Mouse (Mus musculus) inflammation-experienced regulatory T-cells, adult 6 months (primary cell): ENCODE data around the gene Msrb3. TPM values are rescaled to one million over a fixed set of nuclear protein-coding genes. Genes with fewer than 3 reads are reported as not detected.
"Not testable (repeated sequence)": the region's sequence is repeated elsewhere in the genome, so short reads cannot be mapped to it uniquely, and the experiment has no call there.

ENCODE experiments used
- ATAC-seq: one replicate; pipeline ENCODE4 v1.8.0; 2017
- polyA plus RNA-seq, 3 experiments: library from polyadenylated mRNA; unstranded; fragments of 100-300 nt; shearing (Covaris generic); gene quantifications; one replicate each; pipeline ENCODE4 v1.2.1; 2017

Gene Msrb3
- polyA plus RNA-seq, 3 experiments from 2014 or later = 0.17 to 0.48 TPM; not detected in 1

GRCm38 (mm10) chr10:120808167-120808566 lies 90.7 kb downstream of the Msrb3 start:
- ATAC-seq = no peak

GRCm38 (mm10) chr10:120801127-120801526 lies 97.8 kb downstream of the Msrb3 start:
- no peak for ATAC-seq

- ATAC-seq = no peak
These were observed 99.4 kb downstream of the Msrb3 start for GRCm38 (mm10) chr10:120799479-120799878.

GRCm38 (mm10) chr10:120796749-120797148 lies 102.2 kb downstream of the Msrb3 start:
- ATAC-seq = no peak

- ATAC-seq = no peak
These were observed 104.5 kb downstream of the Msrb3 start for GRCm38 (mm10) chr10:120794391-120794817.

GRCm38 (mm10) chr10:120792191-120792765 lies 106.6 kb downstream of the Msrb3 start:
- no peak for ATAC-seq

GRCm38 (mm10) chr10:120791438-120791837 lies 107.5 kb downstream of the Msrb3 start:
- ATAC-seq = no peak

- ATAC-seq = no peak
These were observed 111.7 kb downstream of the Msrb3 start for GRCm38 (mm10) chr10:120787202-120787601.

GRCm38 (mm10) chr10:120784516-120784915 lies 114.4 kb downstream of the Msrb3 start:
- ATAC-seq = no peak

- ATAC-seq = no peak
These were observed 115.5 kb downstream of the Msrb3 start for GRCm38 (mm10) chr10:120783393-120783792.

- no peak for ATAC-seq
These were observed 121.4 kb downstream of the Msrb3 start for GRCm38 (mm10) chr10:120777499-120777898.

- ATAC-seq = no peak
These were observed 123.5 kb downstream of the Msrb3 start for GRCm38 (mm10) chr10:120775361-120775760.

GRCm38 (mm10) chr10:120767418-120767817 lies 131.5 kb downstream of the Msrb3 start:
- ATAC-seq = no peak

GRCm38 (mm10) chr10:120765398-120765797 lies 133.5 kb downstream of the Msrb3 start:
- ATAC-seq = no peak

- no peak for ATAC-seq
These were observed 135.0 kb downstream of the Msrb3 start for GRCm38 (mm10) chr10:120763656-120764466.

- ATAC-seq = no peak
These were observed 135.9 kb downstream of the Msrb3 start for GRCm38 (mm10) chr10:120762958-120763357.

GRCm38 (mm10) chr10:120760679-120761078 lies 138.2 kb downstream of the Msrb3 start:
- ATAC-seq = no peak

- ATAC-seq = no peak
These were observed 139.0 kb downstream of the Msrb3 start for GRCm38 (mm10) chr10:120759883-120760282.

- no peak for ATAC-seq
These were observed 146.4 kb downstream of the Msrb3 start for GRCm38 (mm10) chr10:120752454-120752853.

- ATAC-seq = no peak
These were observed 147.1 kb downstream of the Msrb3 start for GRCm38 (mm10) chr10:120751821-120752261.

GRCm38 (mm10) chr10:120751295-120751722 lies 147.6 kb downstream of the Msrb3 start:
- no peak for ATAC-seq

GRCm38 (mm10) chr10:120749556-120749955 lies 149.3 kb downstream of the Msrb3 start:
- not testable (repeated sequence) for ATAC-seq

GRCm38 (mm10) chr10:120748156-120748555 lies 150.7 kb downstream of the Msrb3 start:
- ATAC-seq = no peak
